Mouse (Mus musculus) urinary bladder, postnatal 4 days (tissue): ENCODE data around the gene Tm9sf2.
"Not testable (repeated sequence)": the region's sequence is repeated elsewhere in the genome, so short reads cannot be mapped to it uniquely, and the experiment has no call there.

Source experiments
- DNase-seq, 2 experiments: peaks; one replicate each; pipeline ENCODE4 v3.0.0; 2021 to 2022; ENCODE audit warnings: low spot score in 2 of 2

Tm9sf2 gene

GRCm38 (mm10) chr14:122099584-122099983 lies 7.3 kb upstream of the Tm9sf2 start:
- DNase-seq = no peak

DNA sequence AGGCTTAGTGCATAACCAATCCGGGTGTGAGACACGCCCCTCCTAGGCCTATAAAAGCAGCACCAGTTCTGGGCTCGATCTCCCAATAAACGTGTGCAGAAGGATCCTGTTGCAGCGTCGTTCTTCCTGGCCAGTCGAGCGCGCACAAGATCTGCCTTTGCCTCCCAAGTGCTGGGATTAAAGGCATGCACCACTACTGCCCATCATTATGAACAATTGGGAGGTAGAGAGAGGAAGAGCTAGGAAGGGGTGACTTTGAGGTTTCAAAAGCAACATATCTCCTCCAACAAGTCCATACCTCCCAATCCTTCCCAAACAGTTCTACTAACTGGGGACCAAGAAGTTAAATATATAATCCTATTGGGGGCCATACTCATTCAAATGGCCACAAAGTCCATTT lies 4.9 kb upstream of the Tm9sf2 start:
- not testable (repeated sequence) for DNase-seq

- DNase-seq = peak; percentile 95
These were observed 2.0 kb upstream of the Tm9sf2 start for GRCm38 (mm10) chr14:122104881-122105280.

- no peak for DNase-seq
These were observed 1.2 kb upstream of the Tm9sf2 start for GRCm38 (mm10) chr14:122105391-122106285.

DNA sequence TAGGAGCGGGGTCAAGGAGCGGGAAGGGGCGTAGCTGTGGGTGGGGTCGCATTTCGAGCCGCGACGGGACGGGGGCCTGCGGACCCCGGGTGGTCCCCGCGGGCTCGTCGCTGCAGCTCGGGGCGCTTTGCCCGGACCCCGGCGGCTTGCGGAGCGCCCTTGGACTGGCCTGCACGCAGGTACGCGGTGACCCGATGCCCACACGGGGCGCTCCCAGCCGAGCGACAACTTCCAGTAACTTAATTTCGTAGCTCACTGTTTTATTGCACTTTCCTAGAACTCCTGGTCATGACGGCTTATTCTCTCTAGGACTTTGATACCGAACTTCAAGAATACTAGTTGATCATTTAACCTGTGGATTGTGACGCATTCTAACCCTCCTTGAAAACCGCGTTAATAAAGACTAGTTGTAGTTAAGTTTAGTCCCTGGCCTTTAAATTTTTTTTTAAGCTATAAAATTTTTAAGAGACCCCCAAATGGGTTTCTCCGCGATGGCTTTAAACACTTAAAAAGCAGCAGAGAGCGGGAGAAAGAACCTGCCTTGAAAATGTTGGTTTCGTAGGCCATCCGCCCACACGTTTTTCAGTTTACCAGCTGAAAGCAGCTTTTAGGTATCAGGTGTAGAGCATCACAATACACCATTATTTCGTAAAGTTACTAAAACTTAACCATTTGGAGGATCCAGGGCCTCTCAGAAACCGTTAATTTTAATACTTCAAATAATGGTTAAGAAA lies 810 bp downstream of the Tm9sf2 start:
- DNase-seq = no peak

DNA sequence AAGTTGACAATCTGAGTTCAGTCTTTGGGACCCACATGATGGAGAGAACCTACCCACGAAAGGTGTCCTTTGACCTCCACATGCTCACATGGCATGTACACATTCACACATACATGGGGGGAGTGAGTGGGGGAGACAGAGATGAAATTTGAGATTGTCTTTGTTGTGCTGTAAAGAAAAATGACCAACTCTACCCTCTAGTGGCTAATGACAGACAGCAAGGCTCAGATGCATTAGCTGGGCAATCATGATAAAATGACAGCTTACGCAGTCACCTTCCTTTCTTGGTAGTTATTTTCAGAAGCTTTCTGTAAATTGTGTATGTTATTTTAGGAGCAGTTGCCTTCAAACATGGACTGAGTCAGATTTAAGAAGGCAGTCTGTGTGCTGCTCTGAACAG lies 4.8 kb downstream of the Tm9sf2 start:
- no peak for DNase-seq

GRCm38 (mm10) chr14:122112311-122112710 lies 5.5 kb downstream of the Tm9sf2 start:
- no peak for DNase-seq

DNA sequence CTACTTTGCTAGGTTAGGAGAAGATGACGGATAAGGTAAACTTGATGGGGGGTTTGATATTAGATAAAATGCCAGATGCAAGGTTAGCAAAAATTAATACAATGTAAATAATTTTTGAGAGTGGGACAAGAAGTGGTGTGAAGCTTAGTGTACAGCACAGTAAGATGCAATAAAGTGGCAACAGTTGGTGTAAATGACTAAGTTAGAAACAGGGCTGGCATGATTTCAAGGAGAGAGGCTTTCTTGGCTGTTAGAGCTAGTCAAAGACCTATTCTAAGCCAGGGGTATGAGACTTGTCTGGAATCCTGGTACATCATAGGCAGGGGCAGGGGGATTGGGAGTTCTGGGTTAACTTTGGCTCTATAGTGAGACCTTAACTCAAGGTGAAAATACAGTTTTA lies 9.4 kb downstream of the Tm9sf2 start:
- DNase-seq = no peak

GRCm38 (mm10) chr14:122130111-122130797 lies 23.4 kb downstream of the Tm9sf2 start:
- no peak for DNase-seq

GRCm38 (mm10) chr14:122131644-122132043 lies 24.8 kb downstream of the Tm9sf2 start:
- no peak for DNase-seq

DNA sequence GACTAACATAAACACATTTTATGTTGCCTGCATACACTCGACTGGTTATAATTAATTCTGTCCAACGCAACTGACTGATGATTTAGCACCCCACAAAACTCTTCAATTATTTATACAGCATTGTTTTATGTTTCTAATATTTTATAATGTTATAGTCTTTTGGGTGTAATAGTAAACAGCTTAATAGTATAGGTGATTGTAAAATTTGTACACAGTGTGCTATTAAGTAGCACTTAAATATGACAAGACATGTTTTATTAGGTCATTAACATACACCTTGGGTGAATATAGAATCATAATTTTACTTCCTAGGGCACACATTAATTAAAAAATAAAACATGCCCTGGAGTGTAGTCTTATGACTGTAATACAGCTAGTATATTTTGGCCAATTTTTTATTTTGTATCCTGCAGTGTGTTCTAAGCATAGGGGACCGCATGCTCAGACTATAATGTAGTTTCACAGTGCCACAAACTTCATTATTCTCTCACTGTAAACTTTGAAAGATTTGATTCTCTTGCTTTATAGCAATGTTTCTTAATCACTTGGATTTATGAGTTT lies 29.6 kb downstream of the Tm9sf2 start:
- no peak for DNase-seq

DNA sequence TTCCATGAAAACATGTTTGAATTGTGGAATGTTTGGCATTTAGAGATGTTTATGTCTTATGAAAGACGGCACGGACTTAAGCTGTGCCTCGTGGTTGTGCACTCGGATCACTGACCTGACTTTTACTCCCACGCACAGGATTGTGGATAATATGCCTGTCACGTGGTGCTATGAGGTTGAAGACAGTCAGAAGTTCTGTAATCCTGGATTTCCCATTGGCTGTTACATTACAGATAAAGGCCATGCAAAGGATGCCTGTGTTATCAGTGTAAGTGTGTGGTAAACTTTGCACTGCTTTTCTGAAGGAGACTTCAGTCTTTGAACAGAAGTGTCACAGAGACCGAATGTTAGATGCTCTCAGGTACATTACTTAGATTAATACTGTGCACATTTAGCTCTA lies 30.4 kb downstream of the Tm9sf2 start:
- no peak for DNase-seq

GRCm38 (mm10) chr14:122140126-122140525 lies 33.3 kb downstream of the Tm9sf2 start:
- DNase-seq = no peak

GRCm38 (mm10) chr14:122143585-122144269 lies 36.9 kb downstream of the Tm9sf2 start:
- DNase-seq = no peak

GRCm38 (mm10) chr14:122145374-122145773 lies 38.5 kb downstream of the Tm9sf2 start:
- no peak for DNase-seq

DNA sequence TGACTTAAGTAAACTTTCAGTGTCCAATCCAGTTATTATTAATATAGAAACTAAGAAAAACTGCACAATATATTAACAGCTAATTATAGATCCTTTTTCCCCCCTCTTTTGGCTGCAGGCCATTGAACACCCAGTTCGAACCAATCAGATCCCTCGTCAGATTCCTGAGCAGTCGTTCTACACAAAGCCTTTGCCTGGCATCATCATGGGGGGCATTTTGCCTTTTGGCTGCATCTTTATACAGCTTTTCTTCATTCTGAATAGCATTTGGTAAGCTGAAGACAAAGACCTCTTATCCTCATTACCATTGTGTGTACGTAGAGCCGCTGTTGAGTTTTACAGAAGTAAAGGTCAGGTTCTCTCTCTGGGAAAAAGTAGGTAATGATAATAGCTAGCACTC lies 43.8 kb downstream of the Tm9sf2 start:
- DNase-seq = no peak

- no peak for DNase-seq
These were observed 50.9 kb downstream of the Tm9sf2 start for GRCm38 (mm10) chr14:122157738-122158137.

DNA sequence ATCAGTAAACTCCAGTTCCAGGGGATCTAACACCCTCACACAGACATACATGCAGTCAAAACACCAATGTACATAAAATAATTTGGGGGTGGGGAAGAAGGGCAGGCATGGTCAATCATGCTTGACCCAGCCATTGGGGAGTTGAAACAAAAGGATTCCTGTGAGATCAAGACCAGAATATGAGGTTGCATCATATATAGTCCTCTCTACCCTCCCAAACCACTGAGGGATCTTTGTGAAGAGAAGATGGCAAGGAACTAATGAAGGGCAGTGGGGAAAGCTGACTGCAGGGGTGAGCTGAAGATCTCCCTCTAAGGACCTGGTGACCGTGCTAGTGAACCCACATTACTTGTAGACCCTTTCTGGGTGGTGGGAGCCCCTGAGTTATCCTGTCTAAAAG lies 54.1 kb downstream of the Tm9sf2 start:
- DNase-seq = no peak

DNA sequence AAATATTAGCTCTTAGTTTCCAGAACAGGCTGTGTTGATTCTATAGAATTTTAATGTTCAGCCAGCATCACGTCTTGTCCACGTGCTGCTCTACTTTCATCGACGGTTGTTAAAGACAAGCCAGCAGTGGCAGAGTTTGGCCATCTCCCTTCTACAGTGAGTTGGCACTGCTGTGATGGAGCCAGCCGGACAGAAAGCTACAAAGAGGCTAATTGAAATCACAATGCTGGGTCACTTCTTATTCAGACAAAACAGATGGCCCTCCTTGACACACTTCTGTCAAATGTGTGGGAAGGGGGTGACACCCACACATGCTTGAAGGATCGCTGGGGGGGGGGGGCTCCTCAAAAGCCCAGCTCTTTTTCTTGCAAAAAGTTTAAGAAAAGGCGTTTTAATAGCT lies 62.1 kb downstream of the Tm9sf2 start:
- no peak for DNase-seq

GRCm38 (mm10) chr14:122170202-122170781 lies 63.5 kb downstream of the Tm9sf2 start:
- no peak for DNase-seq

DNA sequence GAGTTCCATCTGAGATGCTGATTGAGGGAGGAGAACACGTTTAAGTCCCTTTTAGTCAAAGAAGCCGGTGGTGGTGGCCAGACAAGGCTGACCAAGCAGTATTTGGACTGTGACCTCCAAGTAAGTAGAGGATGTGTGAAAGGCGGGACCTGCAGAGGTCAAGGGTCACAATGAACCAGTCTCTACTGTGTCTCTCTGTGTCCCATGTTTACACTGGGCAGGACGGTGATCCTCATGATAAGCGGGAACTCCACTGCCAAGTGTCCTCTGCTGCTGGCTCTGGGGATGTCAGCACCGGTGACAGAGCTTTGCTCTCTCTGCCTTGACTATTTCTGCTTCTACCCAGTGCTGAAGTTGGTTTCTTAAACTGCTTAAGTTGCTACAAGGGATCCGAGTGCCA lies 64.2 kb downstream of the Tm9sf2 start:
- no peak for DNase-seq
